Mouse (Mus musculus): Measurements from ENCODE around the gene Rnf217. TPM values are rescaled to one million over a fixed set of nuclear protein-coding genes. Genes with fewer than 3 reads are reported as not detected.

Gene Rnf217
- total and polyA plus RNA-seq, 2 experiments = 3.5 to 8.0 TPM

- H3K79me2 ChIP-seq (ENCODE audit: control insufficient read depth, insufficient read depth, low read length) = peaks cover 4% of the 10 kb centered on the region
- no peaks in the 10 kb centered on the region for H3K27me3 ChIP-seq (ENCODE audit: control insufficient read depth, insufficient read depth, low read length)
- H3K4me3 ChIP-seq (ENCODE audit: insufficient read depth, low read depth, low read length) = no peak overlapping the region
- peaks cover 7% of the 10 kb centered on the region for H3K4me1 ChIP-seq (ENCODE audit: control insufficient read depth, insufficient read depth, low read length)
- DNase-seq (ENCODE audit: extremely low read depth, low read depth, low spot score) = no peak
- no peak for TF ChIP-seq CTCF (IDR thresholded peaks at IDR 0.05; ENCODE audit: low read depth, low read length)
- TF ChIP-seq POLR2A (IDR thresholded peaks at IDR 0.05; ENCODE audit: extremely low read depth, insufficient read depth, low read length) = no peak
- WGBS = 100% methylated on average over 1 of the region's 1 CpGs
- no peak overlapping the region for H3K27ac ChIP-seq (replicated peaks; ENCODE audit: insufficient read depth, low read depth, low read length)
- no peaks in the 10 kb centered on the region; the same call in 1 of the 2 replicates for H3K36me3 ChIP-seq (ENCODE audit: control insufficient read depth, insufficient read depth, low read length)
- no peak overlapping the region for H3K9ac ChIP-seq (ENCODE audit: low read depth, low read length)
Measured at GRCm38 (mm10) chr10:31515897-31516296, 93.1 kb downstream of the Rnf217 start.

GRCm38 (mm10) chr10:31504134-31504551 is 104.8 kb downstream of the Rnf217 start:
- 14% methylated on average over 3 of the region's 3 CpGs for WGBS
- H3K27ac ChIP-seq (replicated peaks; ENCODE audit: insufficient read depth, low read depth, low read length) = no peak overlapping the region
- no peaks in the 10 kb centered on the region for H3K27me3 ChIP-seq (ENCODE audit: control insufficient read depth, insufficient read depth, low read length)
- no peaks in the 10 kb centered on the region; the same call in 1 of the 2 replicates for H3K79me2 ChIP-seq (ENCODE audit: control insufficient read depth, insufficient read depth, low read length)
- no peak overlapping the region for H3K4me3 ChIP-seq (ENCODE audit: insufficient read depth, low read depth, low read length)
- peaks cover 22% of the 10 kb centered on the region for H3K36me3 ChIP-seq (ENCODE audit: control insufficient read depth, insufficient read depth, low read length)
- peak; percentile 67 for DNase-seq (ENCODE audit: extremely low read depth, low read depth, low spot score)
- H3K4me1 ChIP-seq (ENCODE audit: control insufficient read depth, insufficient read depth, low read length) = no peaks in the 10 kb centered on the region
- TF ChIP-seq CTCF (IDR thresholded peaks at IDR 0.05; ENCODE audit: low read depth, low read length) (no peak), POLR2A (IDR thresholded peaks at IDR 0.05; ENCODE audit: extremely low read depth, insufficient read depth, low read length) (no peak)
- H3K9ac ChIP-seq (ENCODE audit: low read depth, low read length) = no peak overlapping the region

GRCm38 (mm10) chr10:31503542-31504133 is 105.3 kb downstream of the Rnf217 start:
- Histone ChIP-seq H3K9ac (ENCODE audit: low read depth, low read length) (no peak overlapping the region), H3K27ac (replicated peaks; ENCODE audit: insufficient read depth, low read depth, low read length) (no peak overlapping the region), H3K4me1 (ENCODE audit: control insufficient read depth, insufficient read depth, low read length) (no peaks in the 10 kb centered on the region), H3K79me2 (ENCODE audit: control insufficient read depth, insufficient read depth, low read length) (no peaks in the 10 kb centered on the region; the same call in 1 of the 2 replicates), H3K4me3 (ENCODE audit: insufficient read depth, low read depth, low read length) (no peak overlapping the region), H3K27me3 (ENCODE audit: control insufficient read depth, insufficient read depth, low read length) (no peaks in the 10 kb centered on the region), H3K36me3 (ENCODE audit: control insufficient read depth, insufficient read depth, low read length) (peaks cover 20% of the 10 kb centered on the region)
- DNase-seq (ENCODE audit: extremely low read depth, low read depth, low spot score) = no peak
- WGBS = 91% methylated on average over 8 of the region's 8 CpGs
- TF ChIP-seq CTCF (IDR thresholded peaks at IDR 0.05; ENCODE audit: low read depth, low read length) (no peak), POLR2A (IDR thresholded peaks at IDR 0.05; ENCODE audit: extremely low read depth, insufficient read depth, low read length) (no peak)

- WGBS = 54% methylated on average over 5 of the region's 5 CpGs
- Histone ChIP-seq H3K27me3 (ENCODE audit: control insufficient read depth, insufficient read depth, low read length) (no peaks in the 10 kb centered on the region), H3K27ac (replicated peaks; ENCODE audit: insufficient read depth, low read depth, low read length) (no peak overlapping the region), H3K9ac (ENCODE audit: low read depth, low read length) (no peak overlapping the region), H3K4me3 (ENCODE audit: insufficient read depth, low read depth, low read length) (no peak overlapping the region), H3K36me3 (ENCODE audit: control insufficient read depth, insufficient read depth, low read length) (peaks cover 20% of the 10 kb centered on the region), H3K4me1 (ENCODE audit: control insufficient read depth, insufficient read depth, low read length) (peaks cover 4% of the 10 kb centered on the region; the same call in 1 of the 2 replicates), H3K79me2 (ENCODE audit: control insufficient read depth, insufficient read depth, low read length) (no peaks in the 10 kb centered on the region; the same call in 1 of the 2 replicates)
- DNase-seq (ENCODE audit: extremely low read depth, low read depth, low spot score) = peak; percentile 36
- TF ChIP-seq POLR2A (IDR thresholded peaks at IDR 0.05; ENCODE audit: extremely low read depth, insufficient read depth, low read length) (no peak), CTCF (IDR thresholded peaks at IDR 0.05; ENCODE audit: low read depth, low read length) (no peak)
Measured at GRCm38 (mm10) chr10:31501644-31502043, 107.3 kb downstream of the Rnf217 start.

GRCm38 (mm10) chr10:31496931-31497330 is 112.1 kb downstream of the Rnf217 start:
- Histone ChIP-seq H3K27me3 (ENCODE audit: control insufficient read depth, insufficient read depth, low read length) (no peaks in the 10 kb centered on the region), H3K36me3 (ENCODE audit: control insufficient read depth, insufficient read depth, low read length) (peaks cover 8% of the 10 kb centered on the region), H3K27ac (replicated peaks; ENCODE audit: insufficient read depth, low read depth, low read length) (no peak overlapping the region), H3K4me1 (ENCODE audit: control insufficient read depth, insufficient read depth, low read length) (peaks cover 5% of the 10 kb centered on the region; the same call in 1 of the 2 replicates), H3K79me2 (ENCODE audit: control insufficient read depth, insufficient read depth, low read length) (no peaks in the 10 kb centered on the region; the same call in 1 of the 2 replicates), H3K4me3 (ENCODE audit: insufficient read depth, low read depth, low read length) (no peak overlapping the region), H3K9ac (ENCODE audit: low read depth, low read length) (no peak overlapping the region)
- TF ChIP-seq POLR2A (IDR thresholded peaks at IDR 0.05; ENCODE audit: extremely low read depth, insufficient read depth, low read length) (no peak), CTCF (IDR thresholded peaks at IDR 0.05; ENCODE audit: low read depth, low read length) (no peak)
- peak; percentile 96 for DNase-seq (ENCODE audit: extremely low read depth, low read depth, low spot score)
- WGBS = 14% methylated on average over 2 of the region's 2 CpGs

- no peak for DNase-seq (ENCODE audit: extremely low read depth, low read depth, low spot score)
- no peak for TF ChIP-seq POLR2A (IDR thresholded peaks at IDR 0.05; ENCODE audit: extremely low read depth, insufficient read depth, low read length)
- TF ChIP-seq CTCF (IDR thresholded peaks at IDR 0.05; ENCODE audit: low read depth, low read length) = no peak
Measured at GRCm38 (mm10) chr10:31495826-31496225, 113.2 kb downstream of the Rnf217 start.

More at GRCm38 (mm10) chr10:31495826-31496225, 113.2 kb downstream of the Rnf217 start:
- no peaks in the 10 kb centered on the region for H3K27me3 ChIP-seq (ENCODE audit: control insufficient read depth, insufficient read depth, low read length)
- H3K4me3 ChIP-seq (ENCODE audit: insufficient read depth, low read depth, low read length) = no peak overlapping the region
- H3K4me1 ChIP-seq (ENCODE audit: control insufficient read depth, insufficient read depth, low read length) = peaks cover 5% of the 10 kb centered on the region; the same call in 1 of the 2 replicates
- H3K9ac ChIP-seq (ENCODE audit: low read depth, low read length) = no peak overlapping the region
- H3K79me2 ChIP-seq (ENCODE audit: control insufficient read depth, insufficient read depth, low read length) = no peaks in the 10 kb centered on the region; the same call in 1 of the 2 replicates
- WGBS = 37% methylated on average over 3 of the region's 3 CpGs
- H3K36me3 ChIP-seq (ENCODE audit: control insufficient read depth, insufficient read depth, low read length) = peaks cover 6% of the 10 kb centered on the region
- no peak overlapping the region for H3K27ac ChIP-seq (replicated peaks; ENCODE audit: insufficient read depth, low read depth, low read length)
